Mouse (Mus musculus): ENCODE measurements at regions not wholly inside any gene's neighbourhood (a gene's known extent, or its start where the extent isn't known, plus 50 kb on each side); places are given as distances from the start of the nearest gene placed in this dataset.

- H3K27me3 ChIP-seq (ENCODE audit: insufficient read depth, low read length), result no peaks in the 10 kb centered on the region
- 0 out of 2 replicates have a peak overlapping the region, but pooled peaks have one; percentile 9 for H3K27ac ChIP-seq (ENCODE audit: low read length)
- no peaks in the 10 kb centered on the region for H3K9me3 ChIP-seq (ENCODE audit: low read length)
- no peaks in the 10 kb centered on the region for H3K36me3 ChIP-seq (ENCODE audit: insufficient read depth, low read length)
- no peak overlapping the region for H3K9ac ChIP-seq (replicated peaks; ENCODE audit: low read length)
- no peak overlapping the region for H3K4me2 ChIP-seq (replicated peaks; ENCODE audit: low read depth, low read length)
- ATAC-seq (ENCODE audit: low FRiP score, low TSS enrichment), result peak; percentile 67; the same call in 1 of the 2 replicates
- H3K4me3 ChIP-seq (ENCODE audit: low read length), result no peak overlapping the region
- H3K4me1 ChIP-seq (ENCODE audit: insufficient read depth, low read length), result no peaks in the 10 kb centered on the region
- 34% methylated on average over 3 of the region's 3 CpGs for WGBS
Observed at GRCm38 (mm10) chr5:43456018-43456417, 59.3 kb upstream of the C1qtnf7 start.

DNA sequence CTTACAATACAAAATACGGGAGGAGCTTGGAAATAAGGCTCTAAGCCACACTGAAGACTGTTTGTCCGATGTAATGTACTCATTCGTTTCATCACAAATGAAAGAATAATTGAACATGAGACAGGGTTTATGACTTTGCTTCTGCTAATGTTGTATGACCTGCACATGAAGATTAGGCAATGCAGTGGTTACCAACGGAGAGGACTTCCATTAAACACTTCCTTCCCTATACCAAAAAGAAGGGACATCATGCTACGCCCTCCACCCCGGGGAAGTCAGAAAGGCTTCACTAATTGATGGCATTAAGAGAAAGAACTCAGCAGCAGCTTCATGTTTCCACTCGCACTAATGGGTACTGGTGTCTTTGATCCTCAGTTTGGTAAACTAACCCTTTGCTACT lies 57.6 kb upstream of the C1qtnf7 start:
- Histone ChIP-seq H3K9me3 (ENCODE audit: low read length) (no peaks in the 10 kb centered on the region), H3K36me3 (ENCODE audit: insufficient read depth, low read length) (no peaks in the 10 kb centered on the region), H3K27ac (ENCODE audit: low read length) (no peak overlapping the region), H3K4me1 (ENCODE audit: insufficient read depth, low read length) (no peaks in the 10 kb centered on the region), H3K4me3 (ENCODE audit: low read length) (no peak overlapping the region), H3K27me3 (ENCODE audit: insufficient read depth, low read length) (no peaks in the 10 kb centered on the region), H3K4me2 (replicated peaks; ENCODE audit: low read depth, low read length) (no peak overlapping the region), H3K9ac (replicated peaks; ENCODE audit: low read length) (no peak overlapping the region)
- 80% methylated on average over 7 of the region's 7 CpGs for WGBS
- no peak for ATAC-seq (ENCODE audit: low FRiP score, low TSS enrichment)

DNA sequence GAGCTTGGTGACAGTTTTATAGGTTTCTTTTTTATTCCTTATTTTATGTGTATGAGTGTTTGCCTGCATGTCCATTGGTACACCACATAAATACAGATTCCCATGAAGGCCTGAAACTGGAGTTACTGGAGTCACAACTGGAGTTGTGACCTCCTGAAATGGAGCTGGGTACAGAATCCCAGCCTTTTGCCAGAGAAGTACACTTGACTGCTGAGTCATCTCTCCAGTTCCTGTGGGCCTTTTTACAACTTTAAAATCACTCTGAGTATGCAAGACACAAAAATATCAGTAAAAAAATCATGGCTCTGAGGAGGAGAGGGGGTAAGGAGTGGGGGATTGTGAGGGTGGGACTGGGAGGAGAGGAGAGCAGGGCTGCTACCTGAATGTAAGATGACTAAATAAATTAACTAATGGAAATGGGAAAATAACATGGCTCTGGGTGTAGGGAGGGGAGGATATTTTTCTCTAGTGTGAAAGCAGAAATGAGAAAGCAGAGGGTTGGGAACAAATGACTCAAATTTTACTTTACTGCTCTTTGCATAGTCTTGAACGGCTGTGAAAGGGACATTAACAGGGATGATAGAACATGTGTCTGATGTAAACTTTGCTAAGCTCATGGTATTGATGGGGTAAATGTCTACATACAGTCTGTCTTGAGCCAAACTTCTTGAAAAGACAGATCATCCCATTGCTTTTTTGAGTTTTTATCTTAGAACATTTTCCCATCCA lies 53.2 kb upstream of the C1qtnf7 start:
- H3K4me3 ChIP-seq (ENCODE audit: low read length), result no peak overlapping the region
- H3K36me3 ChIP-seq (ENCODE audit: insufficient read depth, low read length), result no peaks in the 10 kb centered on the region
- H3K27ac ChIP-seq (ENCODE audit: low read length), result no peak overlapping the region
- no peaks in the 10 kb centered on the region for H3K9me3 ChIP-seq (ENCODE audit: low read length)
- no peaks in the 10 kb centered on the region for H3K4me1 ChIP-seq (ENCODE audit: insufficient read depth, low read length)
- WGBS, result 70% methylated on average over 1 of the region's 1 CpGs
- H3K4me2 ChIP-seq (replicated peaks; ENCODE audit: low read depth, low read length), result no peak overlapping the region
- no peak for ATAC-seq (ENCODE audit: low FRiP score, low TSS enrichment)
- no peaks in the 10 kb centered on the region for H3K27me3 ChIP-seq (ENCODE audit: insufficient read depth, low read length)
- H3K9ac ChIP-seq (replicated peaks; ENCODE audit: low read length), result no peak overlapping the region
